In the genomic region with DNA sequence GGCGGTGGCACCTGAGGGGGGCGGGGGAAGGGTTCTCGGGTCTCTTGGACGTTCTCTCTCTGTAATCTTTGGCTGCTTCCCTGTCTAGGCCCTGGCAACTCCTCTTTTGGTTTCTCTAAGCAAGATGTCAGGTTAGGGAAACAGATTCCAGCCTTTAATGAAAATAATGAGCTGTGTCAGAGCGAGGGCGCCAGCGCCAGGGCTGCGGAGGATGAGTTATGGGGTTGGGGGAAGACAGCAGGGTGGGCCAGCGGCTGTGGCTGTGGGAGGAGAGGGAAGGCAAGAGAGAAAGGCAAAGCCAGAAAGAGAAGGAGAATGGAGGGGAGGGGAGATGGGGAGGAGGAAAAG, we compare ENCODE assay signal across 8 mouse cellular contexts.
DNase-seq lines count a peak whose midpoint lies in the region; ATAC-seq and TF ChIP-seq lines count a peak whose summit lies in the region.

No protein-coding gene starts in this region.

- no peak overlapping the region for H3K9ac ChIP-seq in embryonic facial prominence, embryonic 15.5 days
- H3K9ac ChIP-seq in kidney, embryonic 15.5 days, result 0 out of 2 replicates have a peak overlapping the region, but pooled peaks have one; percentile 24
- H3K9ac ChIP-seq in stomach, embryonic 14.5 days (replicated peaks; ENCODE audit: low read depth, low read length), result 0 out of 2 replicates have a peak overlapping the region, but pooled peaks have one; percentile 10

- H3K4me1 ChIP-seq in embryonic facial prominence, embryonic 15.5 days, result peaks cover 23% of the 10 kb centered on the region
- peaks cover 51% of the 10 kb centered on the region for H3K4me1 ChIP-seq in kidney, embryonic 15.5 days
- peaks cover 21% of the 10 kb centered on the region; the same call in 1 of the 2 replicates for H3K4me1 ChIP-seq in stomach, embryonic 14.5 days (ENCODE audit: control insufficient read depth, insufficient read depth, low read length)
- no peaks in the 10 kb centered on the region for H3K4me1 ChIP-seq in cerebellum, adult 2 months (ENCODE audit: control insufficient read depth, insufficient read depth, low read length)

- DNase-seq in embryo, embryonic 10 days (ENCODE audit: low spot score), result peak; percentile 39
- no peak for DNase-seq in embryo, embryonic 9.5 days (ENCODE audit: extremely low spot score)
- peak; percentile 26 for DNase-seq in lung, postnatal 25 days (ENCODE audit: low spot score)
- no peak for DNase-seq in cerebellum, adult 2 months

- H3K4me2 ChIP-seq in embryonic facial prominence, embryonic 15.5 days (replicated peaks), result peak overlapping the region; percentile 46
- peak overlapping the region; percentile 61 for H3K4me2 ChIP-seq in kidney, embryonic 15.5 days
- H3K4me2 ChIP-seq in stomach, embryonic 14.5 days (replicated peaks; ENCODE audit: low read depth, low read length), result peak overlapping the region; percentile 50

- H3K27ac ChIP-seq in embryonic facial prominence, embryonic 15.5 days (replicated peaks), result peak overlapping the region; percentile 63
- H3K27ac ChIP-seq in kidney, embryonic 15.5 days, result peak overlapping the region; percentile 94
- peak overlapping the region; percentile 96 for H3K27ac ChIP-seq in stomach, embryonic 14.5 days (ENCODE audit: low read length)
- no peak overlapping the region for H3K27ac ChIP-seq in cerebellum, adult 2 months (ENCODE audit: insufficient read depth, low read length)

- no peaks in the 10 kb centered on the region for H3K27me3 ChIP-seq in embryonic facial prominence, embryonic 15.5 days
- no peaks in the 10 kb centered on the region for H3K27me3 ChIP-seq in kidney, embryonic 15.5 days
- H3K27me3 ChIP-seq in stomach, embryonic 14.5 days (ENCODE audit: control insufficient read depth, insufficient read depth, low read length), result no peaks in the 10 kb centered on the region
- H3K27me3 ChIP-seq in cerebellum, adult 2 months (ENCODE audit: control insufficient read depth, insufficient read depth, low read length), result no peaks in the 10 kb centered on the region

- TF ChIP-seq CTCF in cerebellum, adult 2 months (IDR thresholded peaks at IDR 0.05; ENCODE audit: borderline replicate concordance, insufficient read depth, low read depth, low read length), result no peak

- H3K9me3 ChIP-seq in embryonic facial prominence, embryonic 15.5 days (replicated peaks), result no peaks in the 10 kb centered on the region
- no peaks in the 10 kb centered on the region for H3K9me3 ChIP-seq in kidney, embryonic 15.5 days (replicated peaks)
- H3K9me3 ChIP-seq in stomach, embryonic 14.5 days (ENCODE audit: control insufficient read depth, low read depth, low read length), result no peaks in the 10 kb centered on the region

- 26% methylated on average over 9 of the region's 9 CpGs for WGBS in embryonic facial prominence, embryonic 15.5 days
- 6% methylated on average over 9 of the region's 9 CpGs for WGBS in kidney, embryonic 15.5 days
- 5% methylated on average over 9 of the region's 9 CpGs for WGBS in stomach, embryonic 14.5 days
- 56% methylated on average over 9 of the region's 9 CpGs for WGBS in cerebellum, adult 2 months

- no peak for TF ChIP-seq POLR2A in cerebellum, adult 2 months (IDR thresholded peaks at IDR 0.05; ENCODE audit: borderline replicate concordance, insufficient read depth, low read length)

- H3K36me3 ChIP-seq in embryonic facial prominence, embryonic 15.5 days, result no peaks in the 10 kb centered on the region
- no peaks in the 10 kb centered on the region for H3K36me3 ChIP-seq in kidney, embryonic 15.5 days
- H3K36me3 ChIP-seq in stomach, embryonic 14.5 days (ENCODE audit: control insufficient read depth, insufficient read depth, low read length), result no peaks in the 10 kb centered on the region

- H3K4me3 ChIP-seq in embryonic facial prominence, embryonic 15.5 days (replicated peaks), result peak overlapping the region; percentile 23
- peak overlapping the region; percentile 31 for H3K4me3 ChIP-seq in kidney, embryonic 15.5 days (replicated peaks)
- peak overlapping the region; percentile 31 for H3K4me3 ChIP-seq in stomach, embryonic 14.5 days (ENCODE audit: low read depth, low read length)
- no peak overlapping the region for H3K4me3 ChIP-seq in cerebellum, adult 2 months (replicated peaks; ENCODE audit: insufficient read depth, low read depth, low read length)

- ATAC-seq in embryonic facial prominence, embryonic 15.5 days (ENCODE audit: insufficient number of reproducible peaks, low FRiP score, low TSS enrichment, low read depth), result peak; percentile 5; the same call in 1 of the 2 replicates
- peak; percentile 87 for ATAC-seq in kidney, embryonic 15.5 days (replicated peaks; ENCODE audit: low FRiP score)
- ATAC-seq in stomach, embryonic 14.5 days (ENCODE audit: insufficient number of reproducible peaks, insufficient read depth, low FRiP score, low read depth), result peak; percentile 79; the same call in 1 of the 2 replicates
- ATAC-seq in activated CD4-positive, CD25-positive, alpha-beta regulatory T cell, adult 4 months, result no peak

Comparison
In these comparisons a context has a peak if more than half of its experiments do, and no peak if none do; other contexts are left out.
1. DNase-seq: peak in embryo, embryonic 10 days (single experiment) and lung, postnatal 25 days (single experiment); none in embryo, embryonic 9.5 days (single experiment) and cerebellum, adult 2 months (0 of 2).
2. Peak in every context shown above with its lines, with median percentiles within 50 percentile points of each other: H3K4me2 ChIP-seq.